9 mouse cellular contexts compared by ENCODE assay signal in genomic region chr16:29728769-29729481, GRCm38 (mm10).
DNase-seq lines count a peak whose midpoint lies in the region; ATAC-seq and TF ChIP-seq lines count a peak whose summit lies in the region.
"Had no signal": no experiment of that assay in that cellular context is flagged by ENCODE, and none has a peak within 500 bp of the region (broad histone marks: within the 10 kb centered on the region; RNA-seq: fewer than 3 reads in every experiment).

No protein-coding gene starts in this region.

- TF ChIP-seq EP300 in heart, postnatal 0 days (IDR thresholded peaks at IDR 0.05; ENCODE audit: low read depth): no peak

- peaks cover 53% of the 10 kb centered on the region for H3K27me3 ChIP-seq in heart, postnatal 0 days (ENCODE audit: control insufficient read depth, insufficient read depth, low read length)
- 0 out of 2 replicates have a peak, but pooled peaks cover 3% of the 10 kb centered on the region for H3K27me3 ChIP-seq in lung, embryonic 15.5 days

- H3K4me2 ChIP-seq in heart, postnatal 0 days (ENCODE audit: low read depth, low read length): no peak overlapping the region
- H3K4me2 ChIP-seq in lung, embryonic 15.5 days: no peak overlapping the region

- peak; percentile 47 for ATAC-seq in heart, postnatal 0 days (ENCODE audit: insufficient read depth, low read depth)
- ATAC-seq in lung, embryonic 15.5 days (ENCODE audit: borderline replicate concordance, extremely low read depth, low FRiP score, low TSS enrichment): peak; percentile 58

- peaks cover 2% of the 10 kb centered on the region; the same call in 1 of the 2 replicates for H3K4me1 ChIP-seq in bone marrow, adult 2 months (ENCODE audit: control insufficient read depth, insufficient read depth, low read length)
- peaks cover 22% of the 10 kb centered on the region for H3K4me1 ChIP-seq in embryonic fibroblast, embryonic 13.5 days (ENCODE audit: control insufficient read depth, insufficient read depth, low read length)
- H3K4me1 ChIP-seq in heart, postnatal 0 days (ENCODE audit: control insufficient read depth, insufficient read depth): no peaks in the 10 kb centered on the region
- H3K4me1 ChIP-seq in lung, embryonic 15.5 days: peaks cover 25% of the 10 kb centered on the region

- no peak overlapping the region for H3K4me3 ChIP-seq in bone marrow, adult 2 months (replicated peaks; ENCODE audit: control insufficient read depth, low read depth, low read length)
- H3K4me3 ChIP-seq in embryonic fibroblast, embryonic 13.5 days (ENCODE audit: insufficient read depth, low read length): no peak overlapping the region
- no peak overlapping the region for H3K4me3 ChIP-seq in heart, postnatal 0 days (ENCODE audit: low read depth, low read length)
- H3K4me3 ChIP-seq in lung, embryonic 15.5 days: no peak overlapping the region
- H3K4me3 ChIP-seq: erythroblast, embryonic 14.5 days had no signal

- peak; percentile 49 for DNase-seq in CD4-positive helper T cell, adult 2 months (ENCODE audit: low read depth, low spot score)
- peak; percentile 60 for DNase-seq in heart, postnatal 0 days (ENCODE audit: low spot score)
- DNase-seq in layer of hippocampus, adult 18-20 months (ENCODE audit: low spot score in 2 of 2): peak; percentile 50 to 91
- DNase-seq in ovary, postnatal 36 days (ENCODE audit: low spot score): peak; percentile 78
- DNase-seq in thymus, postnatal 10 days (ENCODE audit: low spot score in 2 of 2): peak; percentile 34 to 83

- no peak overlapping the region for H3K9ac ChIP-seq in heart, postnatal 0 days (replicated peaks; ENCODE audit: low read depth, low read length)
- H3K9ac ChIP-seq in lung, embryonic 15.5 days: no peak overlapping the region

- peak; percentile 84 for TF ChIP-seq CTCF in bone marrow, adult 2 months (IDR thresholded peaks at IDR 0.05; ENCODE audit: control insufficient read depth, insufficient read depth, low read length)
- peak; percentile 90 for TF ChIP-seq CTCF in embryonic fibroblast, embryonic 13.5 days (IDR thresholded peaks at IDR 0.05; ENCODE audit: borderline replicate concordance, insufficient read depth, low read length)
- peak; percentile 85 for TF ChIP-seq CTCF in heart, postnatal 0 days (IDR thresholded peaks at IDR 0.05; ENCODE audit: low read depth)

- WGBS in bone marrow, adult 2 months: 28% methylated on average over 10 of the region's 10 CpGs
- 21% methylated on average over 10 of the region's 10 CpGs for WGBS in heart, postnatal 0 days
- 16% methylated on average over 10 of the region's 10 CpGs for WGBS in lung, embryonic 15.5 days

- no peak overlapping the region for H3K27ac ChIP-seq in bone marrow, adult 2 months (ENCODE audit: control insufficient read depth, insufficient read depth, low read depth, low read length, poor library complexity)
- peak overlapping the region; percentile 62 for H3K27ac ChIP-seq in embryonic fibroblast, embryonic 13.5 days (ENCODE audit: insufficient read depth, low read length)
- no peak overlapping the region for H3K27ac ChIP-seq in heart, postnatal 0 days (ENCODE audit: low read depth)
- H3K27ac ChIP-seq in lung, embryonic 15.5 days: no peak overlapping the region

- no peak for TF ChIP-seq POLR2A in bone marrow, adult 2 months (IDR thresholded peaks at IDR 0.05; ENCODE audit: borderline replicate concordance, control insufficient read depth, low read depth, low read length)
- TF ChIP-seq POLR2A in embryonic fibroblast, embryonic 13.5 days (IDR thresholded peaks at IDR 0.05; ENCODE audit: low read depth, low read length): no peak

- no peaks in the 10 kb centered on the region for H3K9me3 ChIP-seq in heart, postnatal 0 days (replicated peaks; ENCODE audit: control insufficient read depth, low read length)
- no peaks in the 10 kb centered on the region for H3K9me3 ChIP-seq in lung, embryonic 15.5 days

- no peaks in the 10 kb centered on the region for H3K36me3 ChIP-seq in heart, postnatal 0 days (replicated peaks; ENCODE audit: control insufficient read depth, insufficient read depth, low read length)
- H3K36me3 ChIP-seq in lung, embryonic 15.5 days: no peaks in the 10 kb centered on the region
